Mouse (Mus musculus) limb, embryonic 15.5 days (tissue): ENCODE results near the gene Mylpf. TPM values are rescaled to one million over a fixed set of nuclear protein-coding genes. Genes with fewer than 3 reads are reported as not detected.

Experiments used
- ATAC-seq: fragments of 200-750 bp; cut with Nextera tagmentation; 2 replicates; pipeline ENCODE4 v1.8.0; 2017; ENCODE audit warnings: low read depth, moderate TSS enrichment; ENCODE audit not compliant: insufficient number of reproducible peaks, low FRiP score, low TSS enrichment
- H3K27ac ChIP-seq: fragments of 300-500 bp; sonication (generic); 2 replicates; pipeline ENCODE4 v1.5.1; 2015; ENCODE audit warnings: moderate library complexity, mild to moderate bottlenecking, inconsistent platforms
- H3K27me3 ChIP-seq: fragments of 300-500 bp; sonication (generic); 2 replicates; pipeline ENCODE4 v1.6.1; 2015; ENCODE audit warnings: inconsistent platforms
- H3K36me3 ChIP-seq: fragments of 300-500 bp; sonication (generic); 2 replicates; pipeline ENCODE4 v1.6.1; 2015; ENCODE audit warnings: inconsistent platforms
- H3K4me1 ChIP-seq: fragments of 300-500 bp; sonication (generic); 2 replicates; pipeline ENCODE4 v1.6.1; 2015; ENCODE audit warnings: inconsistent platforms
- H3K4me2 ChIP-seq: fragments of 300-500 bp; sonication (generic); 2 replicates; pipeline ENCODE4 v1.6.1; 2015; ENCODE audit warnings: mild to moderate bottlenecking, inconsistent platforms
- H3K4me3 ChIP-seq: fragments of 300-500 bp; sonication (generic); 2 replicates; pipeline ENCODE4 v1.5.1; 2015; ENCODE audit warnings: mild to moderate bottlenecking, inconsistent platforms
- H3K9ac ChIP-seq: fragments of 300-500 bp; sonication (generic); 2 replicates; pipeline ENCODE4 v1.6.1; 2015; ENCODE audit warnings: inconsistent platforms
- H3K9me3 ChIP-seq: fragments of 300-500 bp; sonication (generic); 2 replicates; pipeline ENCODE4 v1.6.1; 2016; ENCODE audit warnings: inconsistent platforms
- WGBS: fragments of 180-500 bp; shearing (Covaris S2); methylation state at CpG from one replicate; pipeline ENCODE4 v1.1.7; 2015; 5-methylcytosine and 5-hydroxymethylcytosine counted together
- polyA plus RNA-seq: library from polyadenylated mRNA; unstranded; fragments of >200 nt; fragmentation: Nextera tagmentation; extraction: Ambion mirVana; gene quantifications from 2 replicates; pipeline ENCODE4 v1.2.1, GENCODE M21; 2015

The Mylpf gene
- polyA plus RNA-seq, 1 experiment from 2014 or later = 422 TPM

GRCm38 (mm10) chr7:127187351-127187750 lies 21.3 kb upstream of the Mylpf start:
- no peak for ATAC-seq
- 64% methylated on average over 10 of the region's 10 CpGs for WGBS
- H3K4me3 ChIP-seq = no peak overlapping the region
- no peaks in the 10 kb centered on the region for H3K4me1 ChIP-seq
- H3K4me2 ChIP-seq = no peak overlapping the region
- no peak overlapping the region for H3K9ac ChIP-seq
- H3K27ac ChIP-seq = no peak overlapping the region
- H3K36me3 ChIP-seq = peaks cover 13% of the 10 kb centered on the region
- H3K9me3 ChIP-seq = no peaks in the 10 kb centered on the region
- no peaks in the 10 kb centered on the region for H3K27me3 ChIP-seq

GRCm38 (mm10) chr7:127188305-127189276 lies 20.1 kb upstream of the Mylpf start:
- Histone ChIP-seq H3K27me3 (no peaks in the 10 kb centered on the region), H3K27ac (no peak overlapping the region), H3K4me1 (no peaks in the 10 kb centered on the region), H3K9me3 (no peaks in the 10 kb centered on the region), H3K9ac (no peak overlapping the region), H3K4me2 (no peak overlapping the region), H3K36me3 (peaks cover 26% of the 10 kb centered on the region), H3K4me3 (no peak overlapping the region)
- 79% methylated on average over 17 of the region's 17 CpGs for WGBS
- ATAC-seq = no peak

GRCm38 (mm10) chr7:127190672-127191071 lies 18.0 kb upstream of the Mylpf start:
- Histone ChIP-seq H3K27ac (no peak overlapping the region), H3K36me3 (peaks cover 37% of the 10 kb centered on the region), H3K4me3 (no peak overlapping the region), H3K4me1 (peaks cover 15% of the 10 kb centered on the region), H3K9me3 (no peaks in the 10 kb centered on the region), H3K4me2 (no peak overlapping the region), H3K27me3 (no peaks in the 10 kb centered on the region), H3K9ac (no peak overlapping the region)
- WGBS = 75% methylated on average over 6 of the region's 6 CpGs
- ATAC-seq = no peak

- no peak overlapping the region for H3K4me3 ChIP-seq
- peaks cover 49% of the 10 kb centered on the region for H3K36me3 ChIP-seq
Measured at GRCm38 (mm10) chr7:127192989-127193388, 15.7 kb upstream of the Mylpf start.

GRCm38 (mm10) chr7:127194011-127194632 lies 14.6 kb upstream of the Mylpf start:
- Histone ChIP-seq H3K9me3 (no peaks in the 10 kb centered on the region), H3K4me1 (peaks cover 25% of the 10 kb centered on the region), H3K9ac (no peak overlapping the region), H3K27ac (no peak overlapping the region), H3K4me3 (peak overlapping the region; percentile 81), H3K27me3 (no peaks in the 10 kb centered on the region), H3K4me2 (peak overlapping the region; percentile 83), H3K36me3 (peaks cover 61% of the 10 kb centered on the region)
- no peak for ATAC-seq
- WGBS = 92% methylated on average over 17 of the region's 17 CpGs

More at GRCm38 (mm10) chr7:127192989-127193388, 15.7 kb upstream of the Mylpf start:
- Histone ChIP-seq H3K4me2 (no peak overlapping the region), H3K27me3 (no peaks in the 10 kb centered on the region), H3K9me3 (no peaks in the 10 kb centered on the region), H3K4me1 (peaks cover 25% of the 10 kb centered on the region), H3K9ac (no peak overlapping the region), H3K27ac (no peak overlapping the region)
- WGBS = 95% methylated on average over 5 of the region's 5 CpGs
- no peak for ATAC-seq

- Histone ChIP-seq H3K4me1 (peaks cover 25% of the 10 kb centered on the region), H3K36me3 (peaks cover 66% of the 10 kb centered on the region)
- whole genome bisulfite sequencing = 71% methylated on average over 7 of the region's 7 CpGs
Measured at GRCm38 (mm10) chr7:127194633-127195029, 14.1 kb upstream of the Mylpf start.

GRCm38 (mm10) chr7:127195544-127196295 lies 13.0 kb upstream of the Mylpf start, which contains the start of gene Cd2bp2:
Gene Cd2bp2 (minus strand): TSS chr7:127196050.
- peak within 1 kb of the TSS; percentile 81 for H3K4me3 ChIP-seq
- ATAC-seq = peak; percentile 96
- peak within 1 kb of the TSS; percentile 70 for H3K9ac ChIP-seq
- H3K9me3 ChIP-seq = no peaks in the 10 kb centered on the region
- H3K4me2 ChIP-seq = peak within 1 kb of the TSS; percentile 83
- H3K4me1 ChIP-seq = peaks cover 25% of the 10 kb centered on the region
- WGBS = under 1% methylated on average over 51 of the region's 51 CpGs
- H3K27ac ChIP-seq = peak within 1 kb of the TSS; percentile 94
- no peaks in the 10 kb centered on the region for H3K27me3 ChIP-seq
- peaks cover 76% of the 10 kb centered on the region for H3K36me3 ChIP-seq

More at GRCm38 (mm10) chr7:127194633-127195029, 14.1 kb upstream of the Mylpf start:
- Histone ChIP-seq H3K9ac (peak overlapping the region; percentile 61), H3K4me2 (peak overlapping the region; percentile 83), H3K9me3 (no peaks in the 10 kb centered on the region), H3K27me3 (no peaks in the 10 kb centered on the region), H3K27ac (peak overlapping the region; percentile 94), H3K4me3 (peak overlapping the region; percentile 81)
- no peak for ATAC-seq

- Histone ChIP-seq H3K27ac (peak overlapping the region; percentile 94), H3K27me3 (no peaks in the 10 kb centered on the region), H3K4me1 (peaks cover 25% of the 10 kb centered on the region), H3K36me3 (peaks cover 79% of the 10 kb centered on the region), H3K4me3 (peak overlapping the region; percentile 81), H3K9me3 (no peaks in the 10 kb centered on the region), H3K4me2 (peak overlapping the region; percentile 83), H3K9ac (peak overlapping the region; percentile 70)
- no peak for ATAC-seq
- WGBS = 59% methylated on average over 11 of the region's 11 CpGs
Measured at GRCm38 (mm10) chr7:127196484-127196883, 12.2 kb upstream of the Mylpf start.

GRCm38 (mm10) chr7:127206606-127207005 lies 2.1 kb upstream of the Mylpf start:
- Histone ChIP-seq H3K9ac (peak overlapping the region; percentile 90), H3K27ac (peak overlapping the region; percentile 88; the same call in 1 of the 2 replicates), H3K36me3 (peaks cover 22% of the 10 kb centered on the region), H3K4me1 (peaks cover 27% of the 10 kb centered on the region), H3K4me2 (peak overlapping the region; percentile 83), H3K4me3 (peak overlapping the region; percentile 97), H3K9me3 (no peaks in the 10 kb centered on the region), H3K27me3 (no peaks in the 10 kb centered on the region)
- no peak for ATAC-seq
- 42% methylated on average over 2 of the region's 2 CpGs for WGBS

GRCm38 (mm10) chr7:127207374-127208294 lies 1.1 kb upstream of the Mylpf start:
- Histone ChIP-seq H3K4me2 (peak overlapping the region; percentile 83), H3K27ac (peak overlapping the region; percentile 88), H3K4me3 (peak overlapping the region; percentile 97), H3K9ac (peak overlapping the region; percentile 90), H3K27me3 (no peaks in the 10 kb centered on the region), H3K4me1 (peaks cover 27% of the 10 kb centered on the region), H3K36me3 (peaks cover 14% of the 10 kb centered on the region), H3K9me3 (no peaks in the 10 kb centered on the region)
- ATAC-seq = no peak
- WGBS = under 1% methylated on average over 53 of the region's 53 CpGs

GRCm38 (mm10) chr7:127208295-127208552 lies 466 bp upstream of the Mylpf start, which contains the start of gene Tbc1d10b:
Gene Tbc1d10b (minus strand): TSS chr7:127208468.
- peak within 1 kb of the TSS; percentile 90 for H3K9ac ChIP-seq
- H3K27ac ChIP-seq = peak within 1 kb of the TSS; percentile 93
- ATAC-seq = peak; percentile 15
- peaks cover 27% of the 10 kb centered on the region for H3K4me1 ChIP-seq
- WGBS = under 1% methylated on average over 25 of the region's 44 CpGs
- peak within 1 kb of the TSS; percentile 97 for H3K4me3 ChIP-seq
- H3K9me3 ChIP-seq = no peaks in the 10 kb centered on the region
- peak within 1 kb of the TSS; percentile 83 for H3K4me2 ChIP-seq
- no peaks in the 10 kb centered on the region for H3K27me3 ChIP-seq
- H3K36me3 ChIP-seq = peaks cover 8% of the 10 kb centered on the region
